Mouse (Mus musculus) liver, postnatal 0 days (tissue): ENCODE results near the gene Slc46a3. TPM values are rescaled to one million over a fixed set of nuclear protein-coding genes. Genes with fewer than 3 reads are reported as not detected.

ENCODE experiments used
- ATAC-seq: fragments of 200-750 bp; cut with Nextera tagmentation; 2 replicates; pipeline ENCODE4 v1.8.0; 2017; ENCODE audit warnings: mild to moderate bottlenecking, moderate library complexity
- DNase-seq: peaks from one replicate; pipeline ENCODE4 v3.0.0-alpha.2; 2016
- H3K27ac ChIP-seq: fragments of 300-500 bp; sonication (generic); 2 replicates; pipeline ENCODE4 v1.5.1; 2014; ENCODE audit warnings: antibody characterized with exemption, moderate library complexity, mild to moderate bottlenecking, low read depth
- H3K27me3 ChIP-seq: fragments of 300-500 bp; sonication (generic); 2 replicates; pipeline ENCODE4 v1.6.1; 2014; ENCODE audit warnings: low read length, control low read depth, mixed read lengths; ENCODE audit not compliant: insufficient read depth
- H3K36me3 ChIP-seq: fragments of 300-500 bp; sonication (generic); replicated peaks from 2 replicates; pipeline ENCODE4 v1.6.1; 2014; ENCODE audit warnings: mild to moderate bottlenecking, control low read depth, low read length, moderate library complexity, mixed read lengths; ENCODE audit not compliant: insufficient read depth
- H3K4me1 ChIP-seq: fragments of 300-500 bp; sonication (generic); 2 replicates; pipeline ENCODE4 v1.6.1; 2014; ENCODE audit warnings: antibody characterized with exemption, mild to moderate bottlenecking, control low read depth; ENCODE audit not compliant: insufficient read depth
- H3K4me2 ChIP-seq: fragments of 300-500 bp; sonication (generic); 2 replicates; pipeline ENCODE4 v1.6.1; 2014; ENCODE audit warnings: low read depth, mild to moderate bottlenecking, low read length, moderate library complexity, mixed read lengths
- H3K4me3 ChIP-seq: fragments of 300-500 bp; sonication (generic); 2 replicates; pipeline ENCODE4 v1.5.1; 2014; ENCODE audit warnings: low read depth, low read length
- H3K9ac ChIP-seq: fragments of 300-500 bp; sonication (generic); replicated peaks from 2 replicates; pipeline ENCODE4 v1.6.1; 2014; ENCODE audit warnings: mild to moderate bottlenecking, moderate library complexity
- H3K9me3 ChIP-seq: fragments of 300-500 bp; sonication (generic); 2 replicates; pipeline ENCODE4 v1.6.1; 2016; ENCODE audit warnings: mild to moderate bottlenecking, control low read depth, low read length, mixed read lengths
- CTCF ChIP-seq: sonication (generic); IDR thresholded peaks from 2 replicates; pipeline ENCODE4 v1.5.1; 2016; ENCODE audit warnings: antibody characterized with exemption, low read depth
- EP300 ChIP-seq: IDR thresholded peaks from 2 replicates; pipeline ENCODE4 v1.6.1; 2016; ENCODE audit warnings: antibody characterized with exemption, low read depth, mild to moderate bottlenecking
- WGBS: fragments of 180-500 bp; shearing (Covaris S2); extraction: QIAGEN DNeasy Blood & Tissue Kit; methylation state at CpG from one replicate; pipeline ENCODE4 v1.1.7; 2014; ENCODE audit not compliant: insufficient replicate concordance; 5-methylcytosine and 5-hydroxymethylcytosine counted together
- polyA plus RNA-seq: library from polyadenylated mRNA; unstranded; fragments of >200 nt; fragmentation: Nextera tagmentation; extraction: Ambion mirVana; gene quantifications from 2 replicates; pipeline ENCODE4 v1.2.1, GENCODE M21; 2015

The Slc46a3 gene
- polyA plus RNA-seq, 1 experiment from 2014 or later = 8.9 TPM

DNA sequence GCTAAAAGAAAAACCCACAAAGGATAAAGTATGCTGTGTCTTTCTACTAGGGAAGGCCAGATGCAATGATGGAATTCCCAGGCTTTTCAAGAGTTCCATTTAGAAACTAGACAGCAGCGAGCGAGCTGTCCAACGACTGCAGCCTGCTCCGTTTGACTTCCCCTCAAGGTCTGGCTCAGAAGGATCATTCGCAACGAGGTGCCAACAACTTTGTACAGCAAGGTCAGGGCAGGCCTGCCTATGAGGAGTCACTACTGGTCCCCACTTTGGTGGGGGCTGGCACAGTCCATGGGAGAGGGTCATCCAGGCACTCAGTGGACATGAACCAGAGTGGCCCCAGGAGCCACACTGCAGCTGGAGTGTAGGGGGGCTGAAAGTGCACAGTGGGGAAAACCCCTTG is 11.0 kb downstream of the Slc46a3 start:
- H3K27me3 ChIP-seq = no peaks in the 10 kb centered on the region
- 76% methylated on average over 6 of the region's 6 CpGs for WGBS

GRCm38 (mm10) chr5:147879971-147880682 is 14.5 kb downstream of the Slc46a3 start:
- Histone ChIP-seq H3K27ac (peak overlapping the region; percentile 72), H3K9me3 (peaks cover 4% of the 10 kb centered on the region; the same call in 1 of the 2 replicates), H3K4me3 (no peak overlapping the region), H3K36me3 (peaks cover 64% of the 10 kb centered on the region), H3K9ac (no peak overlapping the region), H3K27me3 (no peaks in the 10 kb centered on the region), H3K4me1 (peaks cover 5% of the 10 kb centered on the region; the same call in 1 of the 2 replicates), H3K4me2 (no peak overlapping the region)
- WGBS = 59% methylated on average over 17 of the region's 17 CpGs
- TF ChIP-seq CTCF (no peak), EP300 (no peak)
- DNase-seq (peak; percentile 35), ATAC-seq (peak; percentile 96)

More for the DNA sequence above, 11.0 kb downstream of the Slc46a3 start:
- Histone ChIP-seq H3K9ac (no peak overlapping the region), H3K36me3 (peaks cover 38% of the 10 kb centered on the region), H3K4me2 (no peak overlapping the region), H3K9me3 (peaks cover 4% of the 10 kb centered on the region; the same call in 1 of the 2 replicates), H3K4me1 (peaks cover 9% of the 10 kb centered on the region), H3K4me3 (no peak overlapping the region), H3K27ac (no peak overlapping the region)
- no peak for DNase-seq
- TF ChIP-seq EP300 (no peak), CTCF (no peak)
- no peak for ATAC-seq

GRCm38 (mm10) chr5:147877520-147877919 is 17.1 kb downstream of the Slc46a3 start:
- H3K9me3 ChIP-seq = peaks cover 4% of the 10 kb centered on the region; the same call in 1 of the 2 replicates
- H3K9ac ChIP-seq = no peak overlapping the region
- 87% methylated on average over 6 of the region's 6 CpGs for WGBS
- no peaks in the 10 kb centered on the region for H3K27me3 ChIP-seq
- no peak overlapping the region for H3K4me2 ChIP-seq
- ATAC-seq (no peak), DNase-seq (no peak)
- H3K27ac ChIP-seq = no peak overlapping the region
- no peak overlapping the region for H3K4me3 ChIP-seq
- TF ChIP-seq CTCF (peak; percentile 54), EP300 (no peak)
- H3K36me3 ChIP-seq = peaks cover 73% of the 10 kb centered on the region
- peaks cover 5% of the 10 kb centered on the region; the same call in 1 of the 2 replicates for H3K4me1 ChIP-seq

GRCm38 (mm10) chr5:147875210-147875609 is 19.4 kb downstream of the Slc46a3 start:
- Histone ChIP-seq H3K9me3 (no peaks in the 10 kb centered on the region), H3K4me1 (peaks cover 4% of the 10 kb centered on the region; the same call in 1 of the 2 replicates), H3K4me2 (no peak overlapping the region), H3K36me3 (peaks cover 84% of the 10 kb centered on the region), H3K9ac (no peak overlapping the region), H3K27ac (no peak overlapping the region), H3K4me3 (no peak overlapping the region), H3K27me3 (no peaks in the 10 kb centered on the region)
- no peak for ATAC-seq
- WGBS = 71% methylated on average over 8 of the region's 8 CpGs
- no peak for DNase-seq
- no peak for TF ChIP-seq EP300
- no peak for TF ChIP-seq CTCF

GRCm38 (mm10) chr5:147874491-147875065 is 20.0 kb downstream of the Slc46a3 start:
- Histone ChIP-seq H3K9me3 (no peaks in the 10 kb centered on the region), H3K9ac (no peak overlapping the region), H3K27ac (no peak overlapping the region), H3K4me2 (no peak overlapping the region), H3K4me1 (no peaks in the 10 kb centered on the region), H3K4me3 (no peak overlapping the region), H3K36me3 (peaks cover 88% of the 10 kb centered on the region), H3K27me3 (no peaks in the 10 kb centered on the region)
- 76% methylated on average over 18 of the region's 18 CpGs for WGBS
- ATAC-seq = no peak
- TF ChIP-seq EP300 (no peak), CTCF (no peak)
- no peak for DNase-seq

DNA sequence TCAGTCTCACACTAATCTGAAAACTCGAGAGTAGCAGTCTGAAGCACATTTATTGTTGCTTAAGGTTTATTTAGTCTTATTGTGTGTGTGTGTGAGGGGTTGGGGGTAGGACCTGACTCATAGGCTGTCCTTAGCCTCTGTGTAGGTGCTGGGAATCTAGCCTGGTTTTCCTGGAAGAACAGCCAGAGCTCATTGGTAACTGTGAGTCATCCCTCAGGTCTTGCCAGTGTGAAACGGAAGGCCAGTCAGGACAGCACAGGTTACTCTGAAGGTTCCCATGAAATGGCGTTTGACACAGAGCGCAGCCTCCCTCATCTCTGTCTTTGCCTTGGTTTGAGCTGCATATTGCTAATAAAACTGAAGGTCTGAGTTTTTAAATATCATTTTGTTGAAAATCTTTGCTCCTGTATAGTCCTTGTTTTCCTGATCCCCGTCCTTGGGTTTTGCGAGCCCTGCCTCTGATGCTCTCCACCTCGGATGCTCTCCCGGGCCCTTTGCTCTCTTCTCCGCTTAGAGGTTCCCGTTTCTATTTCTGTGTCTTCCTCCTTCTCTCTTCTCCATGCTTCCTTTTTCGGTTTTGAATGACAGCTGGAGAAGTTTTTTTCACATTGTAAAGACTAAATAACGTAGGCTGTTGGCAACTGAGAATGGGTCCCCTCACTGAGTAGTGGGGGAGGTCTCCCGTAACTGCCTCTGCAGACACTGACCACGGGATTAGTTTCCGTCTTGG is 23.4 kb downstream of the Slc46a3 start:
- H3K4me3 ChIP-seq = no peak overlapping the region
- WGBS = 55% methylated on average over 15 of the region's 15 CpGs
- DNase-seq (no peak), ATAC-seq (no peak)
- no peak overlapping the region for H3K4me2 ChIP-seq
- H3K27ac ChIP-seq = no peak overlapping the region
- H3K36me3 ChIP-seq = peaks cover 74% of the 10 kb centered on the region
- H3K9me3 ChIP-seq = no peaks in the 10 kb centered on the region
- H3K4me1 ChIP-seq = no peaks in the 10 kb centered on the region
- H3K9ac ChIP-seq = no peak overlapping the region
- no peaks in the 10 kb centered on the region for H3K27me3 ChIP-seq
- TF ChIP-seq CTCF (no peak), EP300 (no peak)
